Mouse (Mus musculus): ENCODE measurements around the gene Gm17268. TPM values are rescaled to one million over a fixed set of nuclear protein-coding genes. Genes with fewer than 3 reads are reported as not detected.

Gene Gm17268
- polyA plus RNA-seq, 1 experiment from 2014 or later = not detected

DNA sequence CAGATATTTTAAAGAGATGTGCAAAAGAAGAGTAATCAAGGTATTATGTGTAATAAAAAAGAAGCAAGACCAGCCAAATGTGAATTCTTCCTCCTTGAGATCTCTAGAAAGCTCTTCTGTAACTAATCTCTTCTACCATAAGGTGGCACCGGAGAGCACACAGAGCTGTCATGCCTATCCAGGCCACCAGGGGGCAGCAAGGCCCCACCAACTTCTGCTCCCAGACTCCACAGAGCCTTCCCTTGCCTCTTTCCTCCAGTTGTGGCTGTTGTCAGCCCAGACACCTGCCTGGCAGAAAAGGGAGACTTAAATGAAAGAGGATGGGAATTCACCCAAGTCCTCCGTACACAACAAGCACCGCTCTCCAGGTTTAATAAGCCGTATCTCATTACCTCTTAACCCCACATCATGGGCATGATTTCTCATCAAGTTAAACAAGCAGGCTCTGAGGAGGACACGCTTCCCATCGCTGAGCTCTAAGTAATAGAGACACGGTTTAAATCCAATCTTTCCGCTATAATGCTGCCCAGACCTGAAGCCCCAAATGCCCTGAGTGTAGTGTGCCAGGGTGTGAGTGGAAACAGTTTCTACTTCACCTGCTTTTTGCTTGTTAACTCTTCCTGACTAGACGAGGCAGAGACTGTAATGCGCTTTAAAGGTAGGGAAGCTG, 42.1 kb downstream of the Gm17268 start:
- ATAC-seq (ENCODE audit: low FRiP score, low TSS enrichment) = no peak
- Histone ChIP-seq H3K4me1 (ENCODE audit: insufficient read depth, low read length) (no peaks in the 10 kb centered on the region), H3K4me2 (replicated peaks; ENCODE audit: low read depth, low read length) (no peak overlapping the region), H3K36me3 (ENCODE audit: insufficient read depth, low read length) (no peaks in the 10 kb centered on the region), H3K27ac (ENCODE audit: low read length) (no peak overlapping the region), H3K9me3 (ENCODE audit: low read length) (no peaks in the 10 kb centered on the region), H3K27me3 (ENCODE audit: insufficient read depth, low read length) (no peaks in the 10 kb centered on the region), H3K4me3 (ENCODE audit: low read length) (no peak overlapping the region), H3K9ac (replicated peaks; ENCODE audit: low read length) (no peak overlapping the region)
- 57% methylated on average over 10 of the region's 10 CpGs for WGBS

GRCm38 (mm10) chr11:81983146-81983545, 55.2 kb downstream of the Gm17268 start:
- H3K4me3 ChIP-seq (ENCODE audit: low read length) = no peak overlapping the region
- no peaks in the 10 kb centered on the region for H3K9me3 ChIP-seq (ENCODE audit: low read length)
- no peaks in the 10 kb centered on the region for H3K36me3 ChIP-seq (ENCODE audit: insufficient read depth, low read length)
- peaks cover 4% of the 10 kb centered on the region; the same call in 1 of the 2 replicates for H3K4me1 ChIP-seq (ENCODE audit: insufficient read depth, low read length)
- no peak overlapping the region for H3K27ac ChIP-seq (ENCODE audit: low read length)
- no peaks in the 10 kb centered on the region for H3K27me3 ChIP-seq (ENCODE audit: insufficient read depth, low read length)
- 45% methylated on average over 5 of the region's 5 CpGs for WGBS
- ATAC-seq (ENCODE audit: low FRiP score, low TSS enrichment) = no peak
- no peak overlapping the region for H3K4me2 ChIP-seq (replicated peaks; ENCODE audit: low read depth, low read length)
- H3K9ac ChIP-seq (replicated peaks; ENCODE audit: low read length) = no peak overlapping the region

DNA sequence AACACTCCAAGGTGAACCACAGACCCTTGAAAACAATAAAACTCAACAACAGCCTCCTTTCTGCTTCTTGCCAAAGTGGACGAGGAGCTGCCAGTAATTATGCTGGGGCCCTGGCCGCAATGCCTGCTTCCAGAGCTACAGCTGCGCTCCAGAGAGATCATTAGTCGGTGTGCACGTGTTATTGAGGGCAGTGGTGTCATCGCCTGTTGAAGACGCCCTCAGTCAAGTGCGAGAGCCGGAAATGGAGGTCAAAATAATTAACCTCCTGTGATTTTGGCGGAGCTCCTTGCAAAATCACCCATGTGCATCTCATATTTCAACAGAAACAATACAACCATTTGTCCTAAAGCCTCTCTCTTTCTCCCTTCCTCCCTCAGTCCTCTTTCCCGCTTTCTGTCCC, 56.2 kb downstream of the Gm17268 start:
- Histone ChIP-seq H3K4me3 (ENCODE audit: low read length) (no peak overlapping the region), H3K9me3 (ENCODE audit: low read length) (no peaks in the 10 kb centered on the region), H3K4me1 (ENCODE audit: insufficient read depth, low read length) (peaks cover 4% of the 10 kb centered on the region; the same call in 1 of the 2 replicates), H3K36me3 (ENCODE audit: insufficient read depth, low read length) (no peaks in the 10 kb centered on the region), H3K27me3 (ENCODE audit: insufficient read depth, low read length) (no peaks in the 10 kb centered on the region), H3K9ac (replicated peaks; ENCODE audit: low read length) (no peak overlapping the region), H3K27ac (ENCODE audit: low read length) (no peak overlapping the region), H3K4me2 (replicated peaks; ENCODE audit: low read depth, low read length) (no peak overlapping the region)
- WGBS = 2% methylated on average over 11 of the region's 11 CpGs
- ATAC-seq (ENCODE audit: low FRiP score, low TSS enrichment) = no peak

Other genes starting within 250 kb of the Gm17268 start
- not detected in 2 replicates for gene 5530401A14Rik, start 177.9 kb downstream of the Gm17268 start, polyA plus RNA-seq (2015; fragmentation: Nextera tagmentation; extraction: Ambion mirVana)
- 2.8 and 3.6 TPM in 2 replicates for gene Asic2, start 70.1 kb downstream of the Gm17268 start, polyA plus RNA-seq (2015; fragmentation: Nextera tagmentation; extraction: Ambion mirVana)
- 1.7 and 2.7 TPM in 2 replicates for gene Ccl2, start 3.0 kb downstream of the Gm17268 start, polyA plus RNA-seq (2015; fragmentation: Nextera tagmentation; extraction: Ambion mirVana)
- 0.84 and 1.8 TPM in 2 replicates for gene Ccl7, start 7.2 kb upstream of the Gm17268 start, polyA plus RNA-seq (2015; fragmentation: Nextera tagmentation; extraction: Ambion mirVana)
- gene Ccl11, start 19.3 kb upstream of the Gm17268 start, polyA plus RNA-seq (2015; fragmentation: Nextera tagmentation; extraction: Ambion mirVana) = 11.7 and 14.7 TPM in 2 replicates
- 2.2 and 2.3 TPM in 2 replicates for gene Ccl12, start 63.3 kb upstream of the Gm17268 start, polyA plus RNA-seq (2015; fragmentation: Nextera tagmentation; extraction: Ambion mirVana)
- not detected in 2 replicates for gene Ccl8, start 76.6 kb upstream of the Gm17268 start, polyA plus RNA-seq (2015; fragmentation: Nextera tagmentation; extraction: Ambion mirVana)